Mouse (Mus musculus) kidney, adult 2 months (tissue): ENCODE measurements around the gene Sash1.

Experiments
- CTCF ChIP-seq: fragments of 200-500 bp; conservative IDR thresholded peaks from 2 replicates; pipeline ENCODE4 v1.5.1; 2011; ENCODE audit warnings: low read depth, mild to moderate bottlenecking, control low read depth, low read length, moderate library complexity, mixed read lengths; ENCODE audit not compliant: insufficient read depth, insufficient read length
- POLR2A ChIP-seq: fragments of 200-500 bp; IDR thresholded peaks from one replicate; pipeline ENCODE4 v1.6.1; 2011; ENCODE audit warnings: low read depth, low read length, control low read depth

GRCm38 (mm10) chr10:8767381-8767780, 118.5 kb downstream of the Sash1 start:
- no peak for TF ChIP-seq CTCF
- TF ChIP-seq POLR2A = no peak
